Mouse (Mus musculus): ENCODE data around the gene Tmem121.
"Not testable (repeated sequence)": the region's sequence is repeated elsewhere in the genome, so short reads cannot be mapped to it uniquely, and the experiment has no call there.

Tmem121 gene

DNA sequence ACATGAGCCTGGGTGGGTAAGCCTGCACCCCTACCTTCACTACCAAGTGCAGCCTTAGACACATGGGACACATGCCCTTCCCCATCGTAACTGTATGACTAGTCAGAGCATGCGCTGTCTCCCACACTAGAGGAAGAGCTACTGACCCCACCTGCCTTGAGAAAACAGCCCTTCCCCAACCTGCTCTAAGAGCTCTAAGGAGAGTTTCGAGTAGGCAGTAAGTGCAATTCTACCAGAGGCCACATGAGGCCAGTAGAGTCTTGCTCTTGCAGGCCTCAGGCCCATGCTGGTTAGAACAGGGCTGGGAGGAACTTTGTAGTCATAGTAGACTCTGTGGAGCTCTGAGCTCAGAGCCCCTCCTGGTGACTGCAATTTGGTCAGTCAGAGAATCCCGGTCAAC, 34.7 kb downstream of the Tmem121 start:
- peak; percentile 79 for DNase-seq (ENCODE audit: low spot score)

DNA sequence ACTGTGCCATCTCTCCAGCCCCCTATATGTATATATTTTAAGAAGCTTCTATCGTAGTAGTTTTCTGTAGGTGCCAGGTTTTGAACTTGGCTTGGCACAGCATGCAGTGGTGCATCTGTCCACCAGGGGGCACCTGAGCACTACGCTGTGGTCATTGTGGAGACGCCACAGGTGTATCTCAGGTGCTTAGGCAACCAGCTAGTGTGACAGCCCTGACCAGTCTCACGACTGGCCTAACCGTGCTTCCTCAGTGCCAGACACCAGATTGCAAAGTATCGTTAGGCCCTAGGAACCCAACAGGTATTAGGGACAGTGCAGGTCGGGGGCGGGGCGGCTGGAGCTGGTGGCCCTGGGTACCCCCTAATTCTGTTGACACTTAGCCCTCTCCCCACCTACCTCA, 35.6 kb downstream of the Tmem121 start:
- no peak for DNase-seq (ENCODE audit: low spot score)

DNA sequence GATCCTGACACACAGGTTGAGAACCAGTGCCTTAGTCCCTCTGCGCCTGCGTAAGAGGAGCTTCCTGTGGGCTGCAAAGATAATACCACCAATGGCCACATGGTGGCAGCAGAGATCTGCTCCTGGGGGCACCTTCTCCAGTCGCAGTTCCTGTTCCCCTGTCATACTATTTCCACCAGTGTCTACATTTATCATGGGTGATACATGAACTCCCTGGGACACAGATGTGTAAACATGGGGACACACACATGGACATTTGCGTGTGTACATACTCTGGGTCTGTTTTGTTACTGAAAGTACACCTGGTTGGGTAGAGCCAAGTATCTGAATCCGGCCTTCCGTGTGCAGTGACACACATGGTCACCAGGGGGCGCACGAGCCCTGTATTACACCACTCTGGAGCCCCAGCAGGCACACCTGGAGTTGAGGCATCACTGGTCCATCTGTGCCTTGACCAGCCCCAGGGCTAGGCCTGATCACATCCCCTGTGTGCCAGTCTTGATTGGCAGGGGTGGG, 36.4 kb downstream of the Tmem121 start:
- DNase-seq (ENCODE audit: low spot score) = peak; percentile 91

DNA sequence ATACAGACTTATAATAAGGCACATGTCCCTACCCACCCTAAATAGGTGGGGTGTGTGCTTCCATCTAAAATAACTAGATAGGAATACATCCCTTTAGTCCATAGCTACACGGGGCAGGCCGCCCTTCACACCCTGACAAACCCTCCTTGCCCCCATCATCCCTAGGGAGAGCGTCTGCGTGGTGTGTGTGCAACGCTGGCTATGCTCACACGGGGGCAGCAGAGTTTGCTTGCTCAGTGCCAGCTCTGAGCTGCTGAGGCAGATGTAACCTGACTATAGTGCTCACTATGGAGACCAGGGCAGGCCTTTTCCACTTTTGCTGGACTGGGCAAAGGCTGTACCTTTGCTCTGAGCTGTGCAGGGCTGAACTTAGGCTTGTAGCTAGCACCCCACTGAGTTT, 37.0 kb downstream of the Tmem121 start:
- DNase-seq (ENCODE audit: low spot score) = peak; percentile 61

DNA sequence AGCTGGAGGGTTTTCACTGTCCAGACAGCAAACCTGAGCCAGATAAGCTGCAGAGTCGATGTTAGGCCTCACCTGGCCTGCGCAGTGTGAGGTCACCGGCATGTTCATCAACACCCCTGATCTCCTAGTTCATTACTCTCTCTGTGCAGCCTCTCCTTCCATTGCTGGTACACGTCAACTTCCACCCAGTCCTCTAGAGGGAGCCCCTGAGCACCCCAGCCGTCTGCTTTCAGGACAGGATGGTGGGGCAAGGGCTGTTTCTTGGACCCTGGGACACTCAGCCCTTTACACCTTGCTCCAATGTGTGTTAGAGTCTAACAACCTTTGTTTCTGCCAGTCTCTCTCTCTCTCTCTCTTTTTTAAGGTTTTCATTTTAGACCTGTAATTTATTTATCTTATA, 38.5 kb downstream of the Tmem121 start:
- no peak for DNase-seq (ENCODE audit: low spot score)

DNA sequence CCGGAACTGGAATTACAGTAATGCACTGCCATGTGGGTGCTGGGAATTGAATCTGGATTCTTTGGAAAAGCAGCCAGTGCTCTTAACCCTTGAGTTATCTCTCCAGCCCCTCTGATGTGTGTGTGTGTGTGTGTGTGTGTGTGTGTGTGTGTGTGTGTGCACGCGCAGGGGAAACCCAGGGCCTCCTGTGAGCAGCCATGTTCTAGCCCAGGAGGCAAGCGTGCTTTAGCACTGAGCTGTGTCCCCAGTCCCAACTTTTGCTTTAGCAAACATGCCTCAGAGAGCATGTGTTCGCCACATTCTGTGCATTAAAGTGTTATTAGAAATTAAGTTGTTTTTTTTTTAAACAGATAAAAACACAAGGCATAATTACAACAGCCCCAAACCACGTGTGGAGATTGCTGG, 39.0 kb downstream of the Tmem121 start:
- DNase-seq (ENCODE audit: low spot score) = no peak

DNA sequence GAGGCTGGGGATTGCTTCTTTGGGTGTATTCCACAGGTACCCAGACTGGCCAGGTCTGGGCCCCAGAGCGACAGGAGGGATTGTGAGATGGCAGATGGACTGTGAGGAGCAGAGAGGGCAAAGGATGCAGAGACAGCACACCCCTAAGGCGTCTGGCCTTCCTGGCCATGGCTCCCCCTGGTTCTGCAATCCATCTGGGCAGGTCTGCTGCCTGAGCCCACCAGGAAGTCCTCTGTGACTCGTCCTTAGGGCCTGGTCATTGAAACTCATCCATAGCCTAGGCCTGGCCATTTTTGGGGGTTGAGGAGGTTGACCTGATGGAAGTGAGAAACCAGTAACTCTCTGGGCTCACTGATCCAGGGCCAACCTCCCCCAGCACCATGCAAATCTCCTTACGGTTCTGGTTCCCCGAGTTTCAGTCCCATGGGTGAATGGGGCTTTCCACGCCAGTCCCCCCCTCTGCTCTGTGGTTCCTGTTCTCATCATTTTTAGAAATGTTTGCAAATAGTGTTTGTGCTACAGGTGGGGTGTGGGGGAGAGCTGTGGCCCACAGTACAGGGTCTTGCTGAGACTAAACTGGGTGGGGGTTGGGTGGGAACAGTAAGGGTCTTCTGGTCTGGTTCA, 42.4 kb downstream of the Tmem121 start:
- DNase-seq (ENCODE audit: low spot score) = no peak

DNA sequence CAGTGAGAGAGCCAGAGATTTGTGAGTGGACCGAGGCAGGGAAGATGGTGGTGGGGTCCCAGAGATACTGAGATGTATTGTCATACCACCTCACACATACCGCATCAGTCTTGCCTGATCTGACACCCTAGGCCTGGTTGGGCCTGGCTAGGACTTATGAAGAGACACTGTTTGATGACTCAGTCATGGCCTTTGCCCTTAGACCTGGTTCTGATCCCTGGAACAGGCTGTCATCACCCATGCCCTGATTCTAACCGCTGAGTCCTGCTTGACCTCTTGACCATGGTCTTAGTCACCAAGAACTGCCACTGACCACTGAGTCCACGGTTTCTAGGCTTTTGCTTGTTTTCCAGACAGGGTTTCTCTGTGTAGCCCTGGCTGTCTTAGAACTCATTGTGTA, 45.0 kb downstream of the Tmem121 start:
- no peak for DNase-seq (ENCODE audit: low spot score)

DNA sequence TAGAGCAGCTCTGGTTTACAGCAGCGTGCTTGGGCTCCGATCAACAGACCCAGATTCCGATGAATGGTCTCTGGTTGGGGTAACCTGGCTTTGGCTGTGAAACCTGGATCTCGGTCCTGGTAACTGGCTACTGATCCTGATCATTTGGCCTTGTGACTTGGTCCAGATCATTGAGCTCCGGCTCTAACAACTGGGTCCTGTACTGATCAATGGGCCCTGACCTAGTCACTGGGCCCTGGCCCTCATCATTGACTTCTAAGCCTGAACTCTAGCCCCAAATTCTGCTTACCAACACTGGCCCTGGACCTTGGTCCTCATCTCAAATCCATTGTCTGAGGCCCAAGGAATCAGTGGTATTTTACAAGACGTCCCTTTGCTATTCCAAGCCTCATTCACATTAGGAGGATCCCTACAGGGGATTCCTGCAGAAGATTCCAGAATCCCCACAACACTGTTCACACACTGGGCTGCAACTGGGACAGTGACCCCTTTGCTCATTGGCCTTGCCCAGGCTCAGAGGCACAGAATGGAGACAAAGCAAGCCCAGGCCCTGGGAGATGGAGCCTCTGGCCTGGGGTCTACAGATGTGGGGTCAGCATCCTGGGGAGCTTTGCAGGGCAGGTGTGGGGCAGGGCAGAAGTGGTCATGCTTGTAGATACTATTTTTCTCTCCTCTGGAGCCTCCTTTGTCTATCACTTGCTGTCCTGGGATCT, 46.0 kb downstream of the Tmem121 start:
- DNase-seq (ENCODE audit: low spot score) = not testable (repeated sequence)

DNA sequence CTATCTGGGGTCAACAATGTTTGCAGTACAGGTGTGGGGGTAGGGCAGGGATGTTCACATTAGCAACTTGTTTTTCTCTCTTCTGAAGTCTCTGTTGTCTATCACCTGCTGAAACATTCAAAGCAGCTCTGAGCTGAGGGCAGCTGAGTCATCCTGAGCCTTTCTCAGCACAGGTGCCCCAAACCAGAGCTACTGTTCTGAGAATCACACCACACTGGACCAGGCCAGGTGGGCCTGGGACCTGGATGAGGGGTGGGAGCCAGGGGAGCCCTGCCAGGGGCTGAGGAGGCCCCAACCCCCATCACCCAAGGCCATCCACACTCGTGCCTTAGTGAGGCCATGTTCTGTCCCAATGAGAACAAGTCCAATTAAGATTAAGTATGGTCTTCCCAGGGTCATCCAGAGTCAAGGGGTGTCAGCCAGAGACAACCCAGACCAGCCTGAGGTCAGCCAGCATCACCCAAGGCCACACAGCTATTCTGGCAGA, 46.6 kb downstream of the Tmem121 start:
- not testable (repeated sequence) for DNase-seq (ENCODE audit: low spot score)

All from embryo, embryonic 10.5 days (tissue).